Mouse (Mus musculus) CD8-positive naive resting alpha-beta T cell, adult 2 months (primary cell): ENCODE results near the gene Atf6.

ENCODE experiments used
- DNase-seq, 2 experiments: peaks; one replicate each; pipeline ENCODE4 v3.0.0; 2022; ENCODE audit warnings: low read depth in 2 of 2, low spot score in 2 of 2

Gene Atf6

GRCm38 (mm10) chr1:170850007-170850406, 17.6 kb downstream of the Atf6 start:
- no peak for DNase-seq

GRCm38 (mm10) chr1:170845448-170846307, 21.9 kb downstream of the Atf6 start:
- no peak for DNase-seq

GRCm38 (mm10) chr1:170844380-170844779, 23.2 kb downstream of the Atf6 start:
- DNase-seq, result no peak

GRCm38 (mm10) chr1:170839685-170840084, 27.9 kb downstream of the Atf6 start:
- no peak for DNase-seq

- no peak for DNase-seq
Measured at GRCm38 (mm10) chr1:170834756-170835155, 32.8 kb downstream of the Atf6 start.

GRCm38 (mm10) chr1:170829781-170830180, 37.8 kb downstream of the Atf6 start:
- DNase-seq, result no peak

- no peak for DNase-seq
Measured at GRCm38 (mm10) chr1:170829344-170829743, 38.2 kb downstream of the Atf6 start.

GRCm38 (mm10) chr1:170820103-170820814, 47.3 kb downstream of the Atf6 start:
- no peak for DNase-seq

- DNase-seq, result no peak
Measured at GRCm38 (mm10) chr1:170815287-170816004, 52.1 kb downstream of the Atf6 start.

GRCm38 (mm10) chr1:170812822-170813221, 54.7 kb downstream of the Atf6 start:
- no peak for DNase-seq

GRCm38 (mm10) chr1:170807600-170808270, 59.8 kb downstream of the Atf6 start:
- DNase-seq, result no peak

- DNase-seq, result no peak
Measured at GRCm38 (mm10) chr1:170804721-170805120, 62.9 kb downstream of the Atf6 start.

GRCm38 (mm10) chr1:170802669-170803068, 64.9 kb downstream of the Atf6 start:
- no peak for DNase-seq

GRCm38 (mm10) chr1:170800694-170801093, 66.9 kb downstream of the Atf6 start:
- DNase-seq, result no peak

GRCm38 (mm10) chr1:170795741-170796347, 71.7 kb downstream of the Atf6 start:
- DNase-seq, result no peak

GRCm38 (mm10) chr1:170791542-170791941, 76.0 kb downstream of the Atf6 start:
- DNase-seq, result no peak

- no peak for DNase-seq
Measured at GRCm38 (mm10) chr1:170791001-170791400, 76.6 kb downstream of the Atf6 start.

GRCm38 (mm10) chr1:170787643-170788042, 79.9 kb downstream of the Atf6 start:
- no peak for DNase-seq

- no peak for DNase-seq
Measured at GRCm38 (mm10) chr1:170786570-170787341, 80.8 kb downstream of the Atf6 start.

GRCm38 (mm10) chr1:170777688-170778087, 89.9 kb downstream of the Atf6 start:
- no peak for DNase-seq
